Mouse (Mus musculus): Measurements from ENCODE around the gene Vmn2r115.
"Not testable (repeated sequence)": the region's sequence is repeated elsewhere in the genome, so short reads cannot be mapped to it uniquely, and the experiment has no call there.

Vmn2r115 gene

DNA sequence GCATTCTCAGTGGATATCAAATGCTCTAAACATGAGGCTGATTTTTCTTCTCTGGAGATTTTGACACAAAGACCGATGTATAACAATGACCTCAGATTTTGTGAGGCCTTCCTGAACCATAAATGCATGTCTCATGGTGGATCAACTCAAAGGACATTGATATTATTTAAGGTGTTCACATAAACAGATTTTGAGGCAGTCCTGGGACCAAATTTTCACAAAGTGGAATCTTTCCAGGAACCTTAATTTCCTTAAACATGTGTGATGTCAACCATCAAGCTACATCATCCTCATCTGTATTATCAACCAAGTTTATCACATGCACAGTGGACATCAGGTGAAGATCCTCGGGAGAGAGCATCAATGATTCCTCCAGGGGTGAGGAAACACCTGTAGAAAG, at the start of gene Vmn2r115:
TSS of gene Vmn2r115 (plus strand) at position 301 of the 400 bp plus-strand sequence.
- DNase-seq: not testable (repeated sequence)

GRCm38 (mm10) chr17:23312437-23312836, 31.1 kb upstream of the Vmn2r115 start, which contains the start of gene Vmn2r114:
Gene Vmn2r114, minus strand, starts transcription at chr17:23312537.
- DNase-seq: not testable (repeated sequence)

DNA sequence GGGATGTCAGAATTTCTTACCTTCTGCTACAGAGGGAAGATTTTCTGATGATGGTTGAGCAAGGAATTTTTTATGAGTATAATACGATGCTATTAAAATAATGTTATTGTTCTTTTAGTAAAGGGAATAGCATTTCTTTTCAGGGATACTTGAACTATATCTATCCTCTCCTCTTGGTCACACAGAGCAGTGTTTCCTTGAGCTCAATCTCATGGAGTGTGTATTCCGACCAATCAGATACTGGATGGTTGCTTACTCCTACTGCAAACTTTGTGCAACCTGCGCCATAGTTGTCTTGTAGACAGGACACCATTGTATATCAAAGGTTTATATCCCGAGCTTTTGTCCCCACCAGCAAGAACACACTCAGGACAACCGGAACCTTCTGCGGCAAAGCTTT, 12.9 kb upstream of the Vmn2r115 start:
- DNase-seq: no peak

- no peak for DNase-seq
Observed at GRCm38 (mm10) chr17:23351644-23352043, 8.1 kb downstream of the Vmn2r115 start.

DNA sequence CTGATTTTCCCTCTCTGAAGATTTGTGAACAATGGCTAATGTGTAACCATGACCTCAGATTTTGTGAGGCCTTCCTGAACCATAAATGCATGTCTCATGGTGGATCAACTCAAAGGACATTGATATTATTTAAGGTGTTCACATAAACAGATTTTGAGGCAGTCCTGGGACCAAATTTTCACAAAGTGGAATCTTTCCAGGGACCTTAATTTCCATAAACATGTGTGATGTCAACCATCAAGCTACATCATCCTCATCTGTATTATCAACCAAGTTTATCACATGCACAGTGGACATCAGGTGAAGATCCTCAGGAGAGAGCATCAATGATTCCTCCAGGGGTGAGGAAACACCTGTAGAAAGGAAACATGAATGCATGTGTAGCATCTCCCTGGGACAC, 40.8 kb downstream of the Vmn2r115 start, which contains the start of gene Vmn2r116:
TSS of gene Vmn2r116 (plus strand) at position 301 of the 400 bp plus-strand sequence.
- DNase-seq: not testable (repeated sequence)
